Mouse (Mus musculus): ENCODE measurements around the gene Phlpp1. TPM values are rescaled to one million over a fixed set of nuclear protein-coding genes. Genes with fewer than 3 reads are reported as not detected.

Gene Phlpp1
- total RNA-seq, 2 experiments from 2014 or later, result 65.9 to 67.9 TPM

- peak in 1 of 2 experiments; percentile 79 for DNase-seq (ENCODE audit: low spot score in 2 of 2)
These were observed 69.5 kb downstream of the Phlpp1 start for GRCm38 (mm10) chr1:106241059-106241458.

GRCm38 (mm10) chr1:106242129-106242528 is 70.6 kb downstream of the Phlpp1 start:
- DNase-seq (ENCODE audit: low spot score in 2 of 2), result peak in 1 of 2 experiments; percentile 62

GRCm38 (mm10) chr1:106243371-106243770 is 71.8 kb downstream of the Phlpp1 start:
- no peak for DNase-seq (ENCODE audit: low spot score in 2 of 2)

- no peak for DNase-seq (ENCODE audit: low spot score in 2 of 2)
These were observed 72.7 kb downstream of the Phlpp1 start for GRCm38 (mm10) chr1:106244245-106244644.

GRCm38 (mm10) chr1:106254047-106254446 is 82.5 kb downstream of the Phlpp1 start:
- DNase-seq (ENCODE audit: low spot score in 2 of 2), result no peak

- no peak for DNase-seq (ENCODE audit: low spot score in 2 of 2)
These were observed 85.6 kb downstream of the Phlpp1 start for GRCm38 (mm10) chr1:106257176-106257575.

GRCm38 (mm10) chr1:106268028-106268799 is 96.7 kb downstream of the Phlpp1 start:
- DNase-seq (ENCODE audit: low spot score in 2 of 2), result no peak

GRCm38 (mm10) chr1:106269337-106269736 is 97.8 kb downstream of the Phlpp1 start:
- DNase-seq (ENCODE audit: low spot score in 2 of 2), result no peak

- no peak for DNase-seq (ENCODE audit: low spot score in 2 of 2)
These were observed 101.4 kb downstream of the Phlpp1 start for GRCm38 (mm10) chr1:106272916-106273315.

- DNase-seq (ENCODE audit: low spot score in 2 of 2), result no peak
These were observed 102.2 kb downstream of the Phlpp1 start for GRCm38 (mm10) chr1:106273801-106274200.

GRCm38 (mm10) chr1:106274561-106275001 is 103.0 kb downstream of the Phlpp1 start:
- no peak for DNase-seq (ENCODE audit: low spot score in 2 of 2)

- no peak for DNase-seq (ENCODE audit: low spot score in 2 of 2)
These were observed 103.6 kb downstream of the Phlpp1 start for GRCm38 (mm10) chr1:106275142-106275541.

- DNase-seq (ENCODE audit: low spot score in 2 of 2), result no peak
These were observed 104.2 kb downstream of the Phlpp1 start for GRCm38 (mm10) chr1:106275731-106276130.

- no peak for DNase-seq (ENCODE audit: low spot score in 2 of 2)
These were observed 105.3 kb downstream of the Phlpp1 start for GRCm38 (mm10) chr1:106276824-106277223.

- no peak for DNase-seq (ENCODE audit: low spot score in 2 of 2)
These were observed 105.7 kb downstream of the Phlpp1 start for GRCm38 (mm10) chr1:106277286-106277685.

GRCm38 (mm10) chr1:106278552-106279060 is 107.1 kb downstream of the Phlpp1 start:
- DNase-seq (ENCODE audit: low spot score in 2 of 2), result no peak

GRCm38 (mm10) chr1:106279404-106280123 is 108.0 kb downstream of the Phlpp1 start:
- no peak for DNase-seq (ENCODE audit: low spot score in 2 of 2)

- DNase-seq (ENCODE audit: low spot score in 2 of 2), result no peak
These were observed 108.8 kb downstream of the Phlpp1 start for GRCm38 (mm10) chr1:106280171-106280913.

GRCm38 (mm10) chr1:106286815-106287214 is 115.3 kb downstream of the Phlpp1 start:
- no peak for DNase-seq (ENCODE audit: low spot score in 2 of 2)

- DNase-seq (ENCODE audit: low spot score in 2 of 2), result no peak
These were observed 117.5 kb downstream of the Phlpp1 start for GRCm38 (mm10) chr1:106289065-106289464.

- DNase-seq (ENCODE audit: low spot score in 2 of 2), result no peak
These were observed 118.0 kb downstream of the Phlpp1 start for GRCm38 (mm10) chr1:106289580-106289979.
